Mouse (Mus musculus) testis, adult 10 weeks (tissue): ENCODE measurements around the gene Glipr1. TPM values are rescaled to one million over a fixed set of nuclear protein-coding genes. Genes with fewer than 3 reads are reported as not detected.

Source experiments
- polyA plus RNA-seq: library from polyadenylated mRNA; stranded (reverse); fragments of 350-450 nt; fragmentation: Illumina TruSeq; extraction: RNeasy Lipid Tissue Mini Kit (QIAGEN cat#74804); gene quantifications from one replicate; pipeline ENCODE4 v1.2.3, GENCODE M21; 2014; ENCODE audit warnings: low read depth, low replicate concordance

Gene Glipr1
- polyA plus RNA-seq = 0.87 TPM

DNA sequence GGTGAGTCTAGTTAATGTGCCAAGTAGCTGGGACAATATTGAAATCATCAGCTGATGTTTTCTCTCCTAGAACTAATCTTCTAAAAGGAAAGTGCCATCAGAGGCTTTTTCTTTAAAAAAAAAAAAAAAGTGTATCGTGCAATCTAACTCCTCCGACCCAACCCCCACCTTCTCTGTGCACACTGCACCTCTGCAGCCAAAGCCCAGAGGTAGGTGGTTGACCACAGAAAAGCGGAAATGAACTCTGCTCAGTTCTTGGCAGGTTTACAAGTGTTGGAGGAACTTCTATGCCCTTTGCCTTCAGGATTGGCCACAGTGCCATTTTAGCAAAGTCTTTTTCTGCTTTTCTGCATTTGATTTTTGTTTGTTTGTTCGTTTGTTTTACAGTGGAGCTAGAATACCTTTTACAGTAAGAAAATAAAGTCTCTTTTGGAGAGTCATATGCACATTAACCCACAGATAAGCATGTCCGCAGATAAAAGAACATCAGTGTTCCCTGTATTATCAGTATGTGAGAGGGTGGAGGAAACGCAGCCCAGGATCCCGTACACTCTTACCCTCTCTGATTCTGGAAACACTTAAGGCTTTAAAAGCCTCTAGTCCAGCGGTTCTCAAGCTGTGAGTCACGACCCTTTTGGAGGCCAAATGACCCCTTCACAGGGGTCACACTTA lies at the start of gene Glipr1:
TSS of gene Glipr1 (minus strand) at position 88 of the 672 bp plus-strand sequence.

DNA sequence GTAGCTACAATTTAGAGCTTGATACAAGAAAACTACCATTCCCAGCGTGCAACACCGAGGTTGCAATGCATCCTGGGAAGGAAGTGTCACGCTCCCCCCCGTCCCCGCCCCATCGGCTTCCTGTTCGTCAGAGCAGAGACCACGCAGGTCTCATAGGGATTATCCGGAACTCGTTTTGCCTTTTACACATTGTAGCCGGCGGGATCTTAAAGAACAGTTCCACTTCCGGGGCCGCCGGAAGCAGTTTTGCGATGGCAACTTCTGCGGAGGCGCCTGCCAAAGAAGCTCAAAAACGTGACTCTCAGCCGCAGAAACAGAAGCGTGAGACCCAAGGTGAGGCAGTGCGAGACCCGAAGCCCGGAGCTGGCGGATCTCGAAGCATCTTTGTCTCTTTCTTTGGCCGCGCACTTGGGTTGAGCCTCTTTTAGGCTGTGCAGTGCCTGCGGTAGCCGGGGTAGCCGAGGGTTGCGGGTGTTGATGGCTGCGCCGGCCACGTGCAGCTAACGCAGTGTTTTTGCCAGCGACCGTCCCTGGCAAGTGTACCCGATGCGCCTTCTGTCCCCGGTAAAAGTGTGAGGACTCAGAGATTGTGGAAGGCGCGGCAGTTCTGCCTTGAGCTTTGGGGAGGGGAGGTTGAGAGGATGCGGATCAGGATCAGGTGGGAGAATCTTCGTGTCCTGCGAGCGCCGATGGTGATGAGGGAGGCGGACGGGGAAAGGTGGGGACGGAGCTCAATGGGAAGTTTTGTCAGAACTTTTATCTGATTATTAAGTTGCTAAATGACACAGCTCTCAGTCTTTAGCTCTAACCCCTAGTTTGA lies 29.7 kb downstream of the Glipr1 start, which contains the start of gene Krr1:
TSS of gene Krr1 (plus strand) at position 123 of the 820 bp plus-strand sequence.

Other genes with a start within 250 kb of the Glipr1 start
- 32.4 TPM for gene Krr1, start 30.0 kb downstream of the Glipr1 start, polyA plus RNA-seq
- 333 TPM for gene Glipr1l1, start 57.6 kb upstream of the Glipr1 start, polyA plus RNA-seq
- gene Glipr1l2, start 80.7 kb upstream of the Glipr1 start, polyA plus RNA-seq = 92.5 TPM
- 66.3 TPM for gene Glipr1l3, start 157.7 kb upstream of the Glipr1 start, polyA plus RNA-seq
- gene Caps2, start 161.0 kb upstream of the Glipr1 start, polyA plus RNA-seq = 20.8 TPM